In the genomic region with DNA sequence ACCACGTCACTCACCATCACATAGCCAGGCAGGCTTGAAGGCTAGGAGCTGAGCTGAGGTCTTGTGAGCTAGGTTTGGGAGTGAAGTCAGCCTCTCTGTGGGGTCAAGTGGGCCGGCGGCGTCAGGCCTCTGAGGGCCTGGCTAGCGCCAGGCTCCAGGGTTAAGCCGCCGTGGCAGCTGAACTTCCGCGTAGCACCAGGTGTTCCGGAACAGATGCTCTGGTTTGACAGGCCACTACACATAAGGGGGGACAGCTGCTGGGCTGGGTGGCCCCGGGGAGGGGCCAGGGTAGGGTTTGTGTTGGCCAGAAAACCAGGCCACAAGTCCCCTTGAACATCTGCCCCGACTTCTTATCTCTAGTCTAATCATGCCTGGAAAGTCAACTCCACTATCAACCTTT, we compare ENCODE assay signal across 29 mouse cellular contexts. TPM values are rescaled to one million over a fixed set of nuclear protein-coding genes. Genes with fewer than 3 reads are reported as not detected.
DNase-seq lines count a peak whose midpoint lies in the region; ATAC-seq and TF ChIP-seq lines count a peak whose summit lies in the region.
"Had no signal": no experiment of that assay in that cellular context is flagged by ENCODE, and none has a peak within 500 bp of the region (broad histone marks: within the 10 kb centered on the region; RNA-seq: fewer than 3 reads in every experiment).

No protein-coding gene starts in this region.

- no peak overlapping the region for H3K4me3 ChIP-seq in embryonic facial prominence, embryonic 14.5 days (ENCODE audit: low read depth, low read length)
- H3K4me3 ChIP-seq in embryonic facial prominence, embryonic 10.5 days: no peak overlapping the region
- H3K4me3 ChIP-seq in CH12.LX (replicated peaks in 1 of 3; ENCODE audit: low read depth in 2 of 3, low read length in 2 of 3, poor library complexity in 1 of 3): no peak overlapping the region
- H3K4me3 ChIP-seq: embryonic facial prominence, embryonic 15.5 days; forebrain, embryonic 15.5 days; heart, embryonic 10.5 days; heart, embryonic 13.5 days had no signal

- peaks cover 50% of the 10 kb centered on the region for H3K27me3 ChIP-seq in embryonic facial prominence, embryonic 14.5 days (replicated peaks; ENCODE audit: control insufficient read depth, insufficient read depth, low read length)
- H3K27me3 ChIP-seq in embryonic facial prominence, embryonic 10.5 days (replicated peaks; ENCODE audit: low read depth, poor library complexity, severe bottlenecking): peaks cover 93% of the 10 kb centered on the region
- peaks cover 95% of the 10 kb centered on the region for H3K27me3 ChIP-seq in CH12.LX (replicated peaks)

- H3K4me2 ChIP-seq in embryonic facial prominence, embryonic 14.5 days (ENCODE audit: low read depth, low read length): no peak overlapping the region
- no peak overlapping the region for H3K4me2 ChIP-seq in CH12.LX (ENCODE audit: insufficient read depth, low read depth, poor library complexity, severe bottlenecking)
- H3K4me2 ChIP-seq: embryonic facial prominence, embryonic 15.5 days; forebrain, embryonic 15.5 days; heart, embryonic 13.5 days; hindbrain, embryonic 14.5 days had no signal

- H3K4me1 ChIP-seq in embryonic facial prominence, embryonic 14.5 days (ENCODE audit: control insufficient read depth, insufficient read depth, low read length): no peaks in the 10 kb centered on the region
- peaks cover 24% of the 10 kb centered on the region for H3K4me1 ChIP-seq in embryonic facial prominence, embryonic 10.5 days
- H3K4me1 ChIP-seq in CH12.LX (ENCODE audit: control insufficient read depth in 1 of 2, insufficient read depth in 2 of 2): peaks cover 27 to 75% of the 10 kb centered on the region in 2 experiments

- H3K9me3 ChIP-seq in embryonic facial prominence, embryonic 14.5 days (ENCODE audit: control insufficient read depth, low read length): no peaks in the 10 kb centered on the region
- H3K9me3 ChIP-seq in embryonic facial prominence, embryonic 10.5 days: no peaks in the 10 kb centered on the region
- no peaks in the 10 kb centered on the region for H3K9me3 ChIP-seq in CH12.LX (replicated peaks; ENCODE audit: low read length)
- H3K9me3 ChIP-seq: embryonic facial prominence, embryonic 15.5 days; forebrain, embryonic 15.5 days; heart, embryonic 10.5 days; heart, embryonic 13.5 days had no signal

- dilution Hi-C loops in CH12.LX (cut with MboI; ENCODE audit: extremely low pct_ligation_motif_present, extremely low pct_unique_long_range_greater_than_20kb, low sequenced_read_pairs): no loop called here

- DNase-seq in embryonic facial prominence, embryonic 14.5 days (ENCODE audit: low spot score): peak; percentile 63
- DNase-seq in embryonic facial prominence, embryonic 10.5 days (ENCODE audit: low spot score): no peak
- no peak for DNase-seq in CH12.LX (ENCODE audit: extremely low read depth)
- DNase-seq in retina, embryonic 14.5 days (ENCODE audit: low spot score): peak; percentile 39
- DNase-seq in heart, adult 8-10 months (ENCODE audit: low spot score): no peak
- no peak for DNase-seq in embryo, embryonic 11 days
- DNase-seq in testis, postnatal 14 days (ENCODE audit: low spot score): no peak
- DNase-seq: adrenal gland, adult 8-10 months; adrenal gland, postnatal 25 days; cerebellum, adult 18-20 months; cerebellum, adult 9-10 months; cerebellum, postnatal 25 days; gastrocnemius, postnatal 25 days; heart, adult 18-20 months; heart, postnatal 14 days; heart, postnatal 4 days had no signal

- in situ Hi-C loops in CH12.LX (cut with MboI; ENCODE audit: low pct_ligation_motif_present, low pct_unique_long_range_greater_than_20kb, low sequenced_read_pairs): no loop called here

- no peak overlapping the region for H3K27ac ChIP-seq in embryonic facial prominence, embryonic 14.5 days (replicated peaks; ENCODE audit: low read depth, low read length)
- H3K27ac ChIP-seq in embryonic facial prominence, embryonic 10.5 days (replicated peaks): no peak overlapping the region
- no peak overlapping the region for H3K27ac ChIP-seq in CH12.LX (ENCODE audit: insufficient read depth, low read depth)
- H3K27ac ChIP-seq: embryonic facial prominence, embryonic 15.5 days; forebrain, embryonic 15.5 days; heart, embryonic 10.5 days; heart, embryonic 13.5 days; hindbrain, embryonic 14.5 days; hindbrain, postnatal 0 days had no signal

- TF ChIP-seq RAD21 in CH12.LX (IDR thresholded peaks at IDR 0.05; ENCODE audit: low read depth, low read length): no peak

- H3K9ac ChIP-seq in embryonic facial prominence, embryonic 14.5 days (ENCODE audit: low read depth, low read length): no peak overlapping the region
- no peak overlapping the region for H3K9ac ChIP-seq in CH12.LX (ENCODE audit: insufficient read depth, low read depth)
- H3K9ac ChIP-seq: embryonic facial prominence, embryonic 15.5 days; forebrain, embryonic 15.5 days; heart, embryonic 13.5 days; hindbrain, embryonic 14.5 days had no signal

- 56% methylated on average over 12 of the region's 12 CpGs for WGBS in embryonic facial prominence, embryonic 14.5 days
- WGBS in embryonic facial prominence, embryonic 10.5 days: 60% methylated on average over 12 of the region's 12 CpGs

- no peaks in the 10 kb centered on the region for H3K36me3 ChIP-seq in embryonic facial prominence, embryonic 14.5 days (ENCODE audit: control insufficient read depth, insufficient read depth, low read length)
- no peaks in the 10 kb centered on the region for H3K36me3 ChIP-seq in embryonic facial prominence, embryonic 10.5 days (replicated peaks)
- no peaks in the 10 kb centered on the region for H3K36me3 ChIP-seq in CH12.LX (replicated peaks in 1 of 2; ENCODE audit: control insufficient read depth in 1 of 2, insufficient read depth in 1 of 2, low read length in 1 of 2)
- H3K36me3 ChIP-seq: embryonic facial prominence, embryonic 15.5 days; forebrain, embryonic 15.5 days; heart, embryonic 10.5 days; heart, embryonic 13.5 days had no signal

- H3K79me2 ChIP-seq in CH12.LX (replicated peaks; ENCODE audit: control insufficient read depth, extremely low read depth, insufficient read depth, poor library complexity, severe bottlenecking): no peaks in the 10 kb centered on the region

- TF ChIP-seq CTCF in CH12.LX (conservative IDR thresholded peaks at IDR 0.05 in 1 of 2, IDR thresholded peaks at IDR 0.05 in 1 of 2; ENCODE audit: low read depth in 2 of 2, low read length in 2 of 2): no peak

- TF ChIP-seq EP300 in CH12.LX (IDR thresholded peaks at IDR 0.05; ENCODE audit: low read length): no peak

- TF ChIP-seq POLR2A in CH12.LX (IDR thresholded peaks at IDR 0.05; ENCODE audit: low read depth, low read length): no peak

- ATAC-seq in embryonic facial prominence, embryonic 14.5 days (ENCODE audit: low read depth): peak; percentile 69; the same call in 1 of the 2 replicates
- ATAC-seq: activated CD4-positive, CD25-positive, alpha-beta regulatory T cell, adult 4 months; CD4-positive, CD25-positive, alpha-beta regulatory T cell, adult 4 months; forebrain, embryonic 15.5 days; hindbrain, postnatal 0 days; inflammation-experienced regulatory T-cells, adult 6 months had no signal

TF ChIP-seq in CH12.LX, 34 proteins besides CTCF, POLR2A, EP300 and RAD21 (continues in another document):
- TF ChIP-seq ZNF384 (IDR thresholded peaks at IDR 0.05; ENCODE audit: low read depth, low read length): no peak
- TF ChIP-seq POLR2AphosphoS2 (IDR thresholded peaks at IDR 0.05; ENCODE audit: low read depth, low read length): no peak
- TF ChIP-seq ETS1 (conservative IDR thresholded peaks at IDR 0.05; ENCODE audit: low read depth, low read length): peak; percentile 26; the same call in 1 of the 2 replicates
- no peak for TF ChIP-seq MAZ (IDR thresholded peaks at IDR 0.05; ENCODE audit: low read depth, low read length)
- TF ChIP-seq ELF1 (IDR thresholded peaks at IDR 0.05; ENCODE audit: low read depth, low read length): peak; percentile 61

RNA-seq across cellular contexts. Expression of a gene that starts 7.3 kb away (rescaled TPM):
- polyA plus RNA-seq in embryonic facial prominence, embryonic 14.5 days (2014; fragmentation: Nextera tagmentation; extraction: Ambion mirVana): 4.3 and 5.4 TPM in 2 replicates
- polyA plus RNA-seq in embryonic facial prominence, embryonic 10.5 days (2016; fragmentation: Nextera tagmentation; extraction: Ambion mirVana): 1.0 and 1.1 TPM in 2 replicates
- total RNA-seq in CH12.LX (2012; rRNA removed) (1.5 and 2.2 TPM in 2 replicates), CH12.LX (2014; rRNA removed) (0.71 and 0.78 TPM in 2 replicates)
- polyA plus RNA-seq in CH12.LX (2012; ENCODE audit: insufficient read length, low read depth): 1.3 TPM in 2 replicates
- total RNA-seq in heart, adult 8-10 months (2022): 10 to 100 TPM in 1 of 4 experiments, 1 to 10 TPM in 3; 5.4 to 10.4 (median 8.6) TPM
- polyA plus RNA-seq: activated CD4-positive, CD25-positive, alpha-beta regulatory T cell, adult 4 months; CD4-positive, CD25-positive, alpha-beta regulatory T cell, adult 4 months had no signal

RNA-seq across cellular contexts. Expression of a gene that starts 14.9 kb away (rescaled TPM):
- 10.2 and 12.3 TPM in 2 replicates for polyA plus RNA-seq in embryonic facial prominence, embryonic 14.5 days (2014; fragmentation: Nextera tagmentation; extraction: Ambion mirVana)
- 10.3 and 11.7 TPM in 2 replicates for polyA plus RNA-seq in embryonic facial prominence, embryonic 10.5 days (2016; fragmentation: Nextera tagmentation; extraction: Ambion mirVana)
- 1.9 and 2.4 TPM in 2 replicates for total RNA-seq in CH12.LX (2012; rRNA removed)
- total RNA-seq in CH12.LX (2014; rRNA removed): 2.0 and 2.6 TPM in 2 replicates
- polyA plus RNA-seq in CH12.LX (2012; ENCODE audit: insufficient read length, low read depth): 1.6 and 1.9 TPM in 2 replicates
- 1 to 10 TPM; 1.2 to 2.1 (median 1.4) TPM for total RNA-seq in heart, adult 8-10 months (2022)

RNA-seq across cellular contexts. Expression of a gene that starts 25.6 kb away (rescaled TPM):
- polyA plus RNA-seq in embryonic facial prominence, embryonic 14.5 days (2014; fragmentation: Nextera tagmentation; extraction: Ambion mirVana): 0.62 and 1.3 TPM in 2 replicates
- 0.10 TPM in 1 of 2 replicates, not detected in the other for polyA plus RNA-seq in embryonic facial prominence, embryonic 10.5 days (2016; fragmentation: Nextera tagmentation; extraction: Ambion mirVana)
- total RNA-seq in CH12.LX (2012; rRNA removed) (not detected in 2 replicates), CH12.LX (2014; rRNA removed) (not detected in 2 replicates)
- polyA plus RNA-seq in CH12.LX (2012; ENCODE audit: insufficient read length, low read depth): not detected in 2 replicates
- 10 to 100 TPM; 47.5 to 68.7 (median 60.4) TPM for total RNA-seq in heart, adult 8-10 months (2022)
- total RNA-seq: ES-E14 had no signal
- polyA plus RNA-seq: CD4-positive, CD25-positive, alpha-beta regulatory T cell, adult 4 months; embryonic facial prominence, embryonic 11.5 days; heart, embryonic 10.5 days; heart, embryonic 13.5 days; hindbrain, embryonic 11.5 days; inflammation-experienced regulatory T-cells, adult 6 months had no signal

RNA-seq across cellular contexts. Expression of a gene that starts 30.0 kb away (rescaled TPM):
- polyA plus RNA-seq in embryonic facial prominence, embryonic 14.5 days (2014; fragmentation: Nextera tagmentation; extraction: Ambion mirVana): 0.54 and 0.57 TPM in 2 replicates
- polyA plus RNA-seq in embryonic facial prominence, embryonic 10.5 days (2016; fragmentation: Nextera tagmentation; extraction: Ambion mirVana): 0.47 and 0.48 TPM in 2 replicates
- 0.04 TPM in 1 of 2 replicates, not detected in the other for total RNA-seq in CH12.LX (2012; rRNA removed)
- not detected in 2 replicates for total RNA-seq in CH12.LX (2014; rRNA removed)
- polyA plus RNA-seq in CH12.LX (2012; ENCODE audit: insufficient read length, low read depth): not detected in 2 replicates
- 100 to 1,000 TPM; 110 to 160 (median 150) TPM for total RNA-seq in heart, adult 8-10 months (2022)
- total RNA-seq: common myeloid progenitor, adult 5-6 weeks had no signal
- polyA plus RNA-seq: activated CD4-positive, CD25-positive, alpha-beta regulatory T cell, adult 4 months; CD4-positive, CD25-positive, alpha-beta regulatory T cell, adult 4 months had no signal

RNA-seq across cellular contexts. Expression of a gene that starts 36.3 kb away (rescaled TPM):
- 98.8 and 99.5 TPM in 2 replicates for polyA plus RNA-seq in embryonic facial prominence, embryonic 14.5 days (2014; fragmentation: Nextera tagmentation; extraction: Ambion mirVana)
- polyA plus RNA-seq in embryonic facial prominence, embryonic 10.5 days (2016; fragmentation: Nextera tagmentation; extraction: Ambion mirVana): 71.0 and 71.3 TPM in 2 replicates
- 101 and 106 TPM in 2 replicates for total RNA-seq in CH12.LX (2012; rRNA removed)
- total RNA-seq in CH12.LX (2014; rRNA removed): 85.0 and 85.5 TPM in 2 replicates
- polyA plus RNA-seq in CH12.LX (2012; ENCODE audit: insufficient read length, low read depth): 61.1 and 76.0 TPM in 2 replicates
- 10 to 100 TPM; 25.5 to 29.8 (median 27.9) TPM for total RNA-seq in heart, adult 8-10 months (2022)

Comparison
In these comparisons a context has a peak if more than half of its experiments do, and no peak if none do; other contexts are left out.
1. DNase-seq: peak in embryonic facial prominence, embryonic 14.5 days (single experiment) and retina, embryonic 14.5 days (single experiment); none in embryonic facial prominence, embryonic 10.5 days (single experiment), CH12.LX (single experiment), heart, adult 8-10 months (single experiment), embryo, embryonic 11 days (single experiment) and testis, postnatal 14 days (single experiment).